Mouse (Mus musculus): ENCODE measurements at regions not wholly inside any gene's neighbourhood (a gene's known extent, or its start where the extent isn't known, plus 50 kb on each side); places are given as distances from the start of the nearest gene placed in this dataset.

DNA sequence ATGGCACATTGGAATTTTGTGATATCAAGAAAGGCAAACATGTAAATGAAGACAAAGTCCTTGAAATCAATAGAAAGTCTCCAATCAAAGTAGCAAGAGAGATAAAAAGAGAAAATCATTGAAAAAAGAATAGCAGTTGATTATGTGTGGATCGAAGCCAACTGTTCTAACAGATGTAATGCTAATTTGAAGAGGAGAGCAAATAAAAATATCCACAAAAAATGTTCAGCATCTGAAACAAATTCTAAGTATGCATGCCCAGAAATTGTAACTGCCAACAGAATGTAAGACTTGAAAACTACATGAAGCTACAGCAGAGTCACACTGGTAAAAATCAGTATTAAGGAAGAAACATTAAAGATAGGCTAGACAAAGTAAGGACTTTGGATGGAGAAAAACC lies 587.2 kb upstream of the Galntl6 start:
- ATAC-seq (replicated peaks): no peak
- no peaks in the 10 kb centered on the region for H3K9me3 ChIP-seq
- no peak overlapping the region for H3K4me3 ChIP-seq
- H3K36me3 ChIP-seq: no peaks in the 10 kb centered on the region
- H3K9ac ChIP-seq (replicated peaks): no peak overlapping the region
- no peak overlapping the region for H3K27ac ChIP-seq (replicated peaks)
- H3K27me3 ChIP-seq: no peaks in the 10 kb centered on the region
- no peaks in the 10 kb centered on the region for H3K4me1 ChIP-seq
- no peak overlapping the region for H3K4me2 ChIP-seq (replicated peaks)
- 79% methylated on average over 1 of the region's 1 CpGs for WGBS

DNA sequence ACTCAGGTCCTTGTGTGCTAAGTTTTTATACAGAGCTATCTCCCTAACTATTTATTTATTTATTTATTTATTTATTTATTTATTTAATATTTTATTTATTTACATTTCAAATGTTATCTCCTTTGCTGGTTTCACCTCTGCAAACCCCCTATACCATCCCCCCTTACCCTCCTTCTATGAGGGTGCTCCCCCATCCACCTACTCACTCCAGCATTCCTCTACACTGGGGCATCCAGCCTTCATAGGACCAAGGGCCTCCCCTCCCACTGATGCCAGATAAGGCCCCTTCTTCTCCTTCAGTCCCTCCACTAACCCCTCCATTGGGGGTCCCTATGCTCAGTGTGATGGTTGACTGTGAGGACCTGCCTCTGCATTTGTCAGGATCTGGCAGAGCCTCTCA lies 579.0 kb upstream of the Galntl6 start:
- no peak overlapping the region for H3K4me3 ChIP-seq
- no peak overlapping the region for H3K4me2 ChIP-seq (replicated peaks)
- H3K27ac ChIP-seq (replicated peaks): no peak overlapping the region
- H3K36me3 ChIP-seq: no peaks in the 10 kb centered on the region
- no peak overlapping the region for H3K9ac ChIP-seq (replicated peaks)
- no peaks in the 10 kb centered on the region for H3K27me3 ChIP-seq
- no peaks in the 10 kb centered on the region for H3K4me1 ChIP-seq
- no peaks in the 10 kb centered on the region for H3K9me3 ChIP-seq
- no peak; the same call in 1 of the 2 replicates for ATAC-seq (replicated peaks)

DNA sequence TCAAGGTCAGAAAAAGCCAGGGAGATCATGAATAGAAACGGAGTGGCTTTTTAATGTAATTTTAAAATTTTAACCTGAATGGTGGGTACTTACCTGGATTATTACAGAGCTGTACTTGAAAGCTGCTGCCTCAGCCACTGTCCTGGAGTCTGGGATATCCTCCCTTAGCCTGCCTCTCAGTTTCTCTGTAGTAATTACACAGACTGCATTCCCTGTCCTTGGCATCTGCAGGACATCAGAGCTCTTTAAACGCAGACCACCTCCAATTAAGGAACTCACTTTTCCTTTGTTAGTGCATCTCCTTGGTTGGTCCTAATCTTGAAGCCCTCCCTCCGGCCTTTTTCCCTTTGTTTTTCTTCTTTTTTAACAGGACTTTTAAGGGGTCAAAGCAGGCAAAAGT lies 565.8 kb upstream of the Galntl6 start:
- ATAC-seq (replicated peaks): no peak
- Histone ChIP-seq H3K27ac (replicated peaks) (no peak overlapping the region), H3K27me3 (no peaks in the 10 kb centered on the region), H3K4me2 (replicated peaks) (no peak overlapping the region), H3K4me3 (no peak overlapping the region), H3K36me3 (no peaks in the 10 kb centered on the region), H3K4me1 (no peaks in the 10 kb centered on the region), H3K9ac (replicated peaks) (no peak overlapping the region), H3K9me3 (no peaks in the 10 kb centered on the region)
- WGBS: 3% methylated on average over 3 of the region's 3 CpGs

DNA sequence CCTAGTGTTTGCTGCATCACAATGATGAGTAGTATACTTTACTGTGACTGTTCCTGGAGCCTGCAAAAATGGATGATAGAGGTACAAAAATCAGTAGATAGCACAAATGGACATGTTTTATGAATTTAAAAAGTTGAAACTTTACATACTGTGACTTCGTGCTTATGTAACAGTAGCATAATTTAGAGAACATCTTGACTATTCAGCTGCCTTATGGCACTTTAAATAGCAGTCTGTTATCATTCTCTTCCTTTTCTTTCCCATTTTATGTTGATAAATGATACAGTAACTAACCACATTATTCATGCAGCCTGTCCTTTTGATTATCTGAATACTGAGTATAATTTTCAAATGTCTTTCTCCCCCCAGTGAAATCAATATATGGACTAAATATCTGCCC lies 561.8 kb upstream of the Galntl6 start:
- no peak overlapping the region for H3K4me2 ChIP-seq (replicated peaks)
- no peak for ATAC-seq (replicated peaks)
- no peak overlapping the region for H3K4me3 ChIP-seq
- no peaks in the 10 kb centered on the region for H3K9me3 ChIP-seq
- H3K27me3 ChIP-seq: no peaks in the 10 kb centered on the region
- no peak overlapping the region for H3K9ac ChIP-seq (replicated peaks)
- no peaks in the 10 kb centered on the region for H3K36me3 ChIP-seq
- no peaks in the 10 kb centered on the region for H3K4me1 ChIP-seq
- 70% methylated on average over 1 of the region's 1 CpGs for WGBS
- no peak overlapping the region for H3K27ac ChIP-seq (replicated peaks)

DNA sequence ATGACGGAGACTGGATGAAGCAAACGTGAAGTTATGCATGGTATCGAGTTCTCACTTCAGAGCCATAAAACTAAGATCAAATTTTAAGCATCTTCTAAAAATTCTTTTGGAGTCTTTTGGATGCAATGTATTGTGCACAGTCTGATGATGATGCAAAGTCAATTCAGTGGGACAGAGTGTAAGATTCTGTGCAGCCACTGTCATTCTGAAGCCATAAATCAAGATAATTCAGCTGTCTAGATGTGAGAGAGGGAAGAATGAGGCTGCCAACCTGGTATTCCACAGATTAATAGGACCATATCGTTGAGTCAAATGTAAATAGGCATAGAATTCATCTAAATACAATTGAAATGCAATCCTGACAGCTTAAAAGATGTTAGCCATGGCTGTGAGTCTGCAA lies 536.2 kb upstream of the Galntl6 start:
- Histone ChIP-seq H3K36me3 (no peaks in the 10 kb centered on the region), H3K27me3 (no peaks in the 10 kb centered on the region), H3K4me1 (no peaks in the 10 kb centered on the region), H3K4me3 (no peak overlapping the region), H3K9ac (replicated peaks) (no peak overlapping the region), H3K9me3 (no peaks in the 10 kb centered on the region), H3K4me2 (replicated peaks) (no peak overlapping the region), H3K27ac (replicated peaks) (no peak overlapping the region)
- WGBS: 80% methylated on average over 4 of the region's 4 CpGs
- ATAC-seq (replicated peaks): no peak

DNA sequence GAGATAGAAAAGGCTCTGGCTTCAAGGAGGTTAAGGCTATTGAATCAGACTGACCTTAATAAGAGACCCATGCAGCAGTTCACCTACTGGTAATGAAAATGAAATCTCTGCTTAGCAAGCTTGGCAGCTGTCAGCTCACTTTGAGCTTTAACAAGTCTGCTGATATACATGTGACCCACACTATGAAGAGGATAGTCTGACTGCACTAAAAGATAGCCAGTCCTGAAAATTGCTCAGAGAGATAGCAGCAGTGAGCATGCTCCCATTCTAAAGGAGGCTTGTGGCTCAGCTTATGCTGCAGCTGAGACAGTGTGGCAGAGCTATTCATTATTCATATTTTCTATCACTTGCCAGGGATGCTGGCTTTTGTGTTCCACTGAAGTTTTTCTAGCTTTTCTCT lies 491.2 kb upstream of the Galntl6 start:
- H3K9ac ChIP-seq (replicated peaks): no peak overlapping the region
- ATAC-seq (replicated peaks): peak; percentile 69

DNA sequence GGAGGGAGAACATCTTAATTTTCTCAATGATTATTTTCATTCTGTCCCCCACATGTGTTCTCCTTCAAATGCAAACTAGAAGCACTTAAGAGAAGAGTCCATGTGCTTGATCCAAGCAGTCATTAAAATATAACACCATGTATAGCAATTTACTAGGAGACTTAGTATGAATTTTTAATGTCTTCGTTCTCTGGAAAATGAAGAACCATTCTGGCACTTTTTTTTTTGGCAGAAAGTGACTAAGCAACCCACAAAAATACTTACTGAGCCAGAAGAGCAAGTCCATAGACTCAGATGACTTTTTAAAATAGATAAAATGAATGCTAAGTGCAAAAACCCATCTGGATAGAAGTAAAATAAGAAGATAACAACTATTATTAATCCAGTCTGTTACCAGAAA lies 477.3 kb upstream of the Galntl6 start:
- no peak overlapping the region for H3K4me2 ChIP-seq (replicated peaks)
- WGBS: 62% methylated on average over 1 of the region's 1 CpGs
- H3K27me3 ChIP-seq: no peaks in the 10 kb centered on the region
- no peaks in the 10 kb centered on the region for H3K9me3 ChIP-seq
- no peaks in the 10 kb centered on the region for H3K36me3 ChIP-seq
- no peak overlapping the region for H3K27ac ChIP-seq (replicated peaks)
- no peak for ATAC-seq (replicated peaks)
- no peak overlapping the region for H3K9ac ChIP-seq (replicated peaks)
- no peaks in the 10 kb centered on the region for H3K4me1 ChIP-seq
- no peak overlapping the region for H3K4me3 ChIP-seq

More for the DNA sequence above, 491.2 kb upstream of the Galntl6 start:
- Histone ChIP-seq H3K4me1 (no peaks in the 10 kb centered on the region), H3K36me3 (no peaks in the 10 kb centered on the region), H3K4me3 (no peak overlapping the region), H3K9me3 (no peaks in the 10 kb centered on the region), H3K4me2 (replicated peaks) (no peak overlapping the region), H3K27ac (replicated peaks) (no peak overlapping the region), H3K27me3 (no peaks in the 10 kb centered on the region)

DNA sequence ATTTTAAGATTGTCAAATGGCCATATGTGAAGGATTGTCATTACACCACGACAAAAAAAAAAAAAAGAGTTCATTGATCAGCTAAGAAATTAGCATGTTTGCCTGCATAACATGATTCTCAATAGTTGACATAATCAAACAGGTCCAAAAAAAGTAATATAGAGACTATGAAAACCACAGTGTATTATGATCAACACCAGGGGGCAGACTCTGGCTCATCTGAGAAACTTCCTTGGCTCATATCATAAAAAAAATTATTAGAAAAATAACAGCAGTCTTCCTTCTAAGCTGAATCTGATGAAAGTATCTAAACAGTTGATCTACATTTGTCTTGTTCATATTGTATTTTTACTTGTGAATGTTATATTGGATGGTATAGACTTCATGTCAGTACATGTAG lies 472.3 kb upstream of the Galntl6 start:
- Histone ChIP-seq H3K36me3 (no peaks in the 10 kb centered on the region), H3K4me1 (no peaks in the 10 kb centered on the region), H3K9ac (replicated peaks) (no peak overlapping the region), H3K9me3 (no peaks in the 10 kb centered on the region), H3K4me3 (no peak overlapping the region), H3K4me2 (replicated peaks) (no peak overlapping the region), H3K27ac (replicated peaks) (no peak overlapping the region), H3K27me3 (no peaks in the 10 kb centered on the region)
- WGBS: 50% methylated on average over 1 of the region's 1 CpGs
- no peak for ATAC-seq (replicated peaks)

DNA sequence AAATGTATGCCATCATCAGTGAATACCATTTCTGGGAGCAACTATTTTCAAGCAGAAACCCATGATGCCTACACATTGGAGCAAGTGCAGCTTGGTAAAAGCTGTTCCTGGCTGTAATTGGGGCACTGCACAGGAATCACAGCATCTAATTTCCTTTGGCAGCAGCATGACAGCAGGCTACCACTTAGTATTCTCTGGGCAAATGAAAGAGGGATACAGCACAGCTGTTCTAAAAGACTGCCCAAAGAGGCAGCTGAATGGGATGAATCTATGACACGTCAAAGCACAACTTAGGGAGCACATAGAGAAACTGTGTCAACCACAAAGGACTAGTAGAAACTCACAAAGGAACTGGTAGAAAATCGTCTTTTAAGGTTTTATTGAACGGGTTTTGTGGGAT lies 440.5 kb upstream of the Galntl6 start:
- ATAC-seq (replicated peaks): peak; percentile 84
- Histone ChIP-seq H3K9ac (replicated peaks) (no peak overlapping the region), H3K9me3 (no peaks in the 10 kb centered on the region), H3K36me3 (no peaks in the 10 kb centered on the region), H3K4me2 (replicated peaks) (no peak overlapping the region), H3K4me3 (no peak overlapping the region), H3K27me3 (no peaks in the 10 kb centered on the region), H3K4me1 (0 out of 2 replicates have a peak, but pooled peaks cover 3% of the 10 kb centered on the region), H3K27ac (replicated peaks) (no peak overlapping the region)
- whole genome bisulfite sequencing: 51% methylated on average over 3 of the region's 3 CpGs

DNA sequence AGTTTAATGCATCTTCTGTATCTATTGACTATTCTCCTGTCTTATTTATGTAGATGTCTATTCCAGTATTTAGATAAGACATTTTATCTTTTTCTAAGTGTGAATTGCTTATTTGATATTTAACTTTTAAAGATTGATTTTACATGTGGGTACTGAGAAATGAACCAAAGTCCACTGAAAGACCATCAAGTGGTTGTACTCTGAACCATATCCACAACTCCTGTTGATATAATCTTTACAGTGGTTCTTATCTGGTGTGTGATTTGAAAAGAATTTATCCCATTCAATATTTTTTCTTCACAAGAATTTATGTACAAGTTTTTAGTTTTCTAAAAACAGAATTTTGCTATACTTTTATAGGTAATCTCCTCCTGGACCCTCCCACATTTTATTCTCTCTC lies 422.6 kb upstream of the Galntl6 start:
- Histone ChIP-seq H3K27me3 (no peaks in the 10 kb centered on the region), H3K36me3 (no peaks in the 10 kb centered on the region), H3K9ac (replicated peaks) (no peak overlapping the region), H3K9me3 (no peaks in the 10 kb centered on the region), H3K4me2 (replicated peaks) (no peak overlapping the region), H3K4me1 (no peaks in the 10 kb centered on the region), H3K27ac (replicated peaks) (no peak overlapping the region), H3K4me3 (no peak overlapping the region)
- no peak for ATAC-seq (replicated peaks)

All from forebrain, embryonic 15.5 days (tissue).